Mouse (Mus musculus): ENCODE results near the gene Arhgap23.

Arhgap23 gene

GRCm38 (mm10) chr11:97532354-97532753, 117.0 kb downstream of the Arhgap23 start:
- no peak for DNase-seq (ENCODE audit: low read depth, low spot score)

- no peak for DNase-seq (ENCODE audit: low read depth, low spot score)
These were observed 117.7 kb downstream of the Arhgap23 start for GRCm38 (mm10) chr11:97532950-97533582.

GRCm38 (mm10) chr11:97533653-97534052, 118.3 kb downstream of the Arhgap23 start:
- no peak for DNase-seq (ENCODE audit: low read depth, low spot score)

GRCm38 (mm10) chr11:97534442-97535307, 119.3 kb downstream of the Arhgap23 start:
- DNase-seq (ENCODE audit: low read depth, low spot score), result no peak

- no peak for DNase-seq (ENCODE audit: low read depth, low spot score)
These were observed 119.9 kb downstream of the Arhgap23 start for GRCm38 (mm10) chr11:97535308-97535630.

- no peak for DNase-seq (ENCODE audit: low read depth, low spot score)
These were observed 120.3 kb downstream of the Arhgap23 start for GRCm38 (mm10) chr11:97535660-97536059.

GRCm38 (mm10) chr11:97536083-97536747, 120.9 kb downstream of the Arhgap23 start:
- DNase-seq (ENCODE audit: low read depth, low spot score), result no peak

- no peak for DNase-seq (ENCODE audit: low read depth, low spot score)
These were observed 121.7 kb downstream of the Arhgap23 start for GRCm38 (mm10) chr11:97536835-97537579.

- no peak for DNase-seq (ENCODE audit: low read depth, low spot score)
These were observed 122.3 kb downstream of the Arhgap23 start for GRCm38 (mm10) chr11:97537580-97538089.

GRCm38 (mm10) chr11:97539622-97540021, 124.3 kb downstream of the Arhgap23 start:
- no peak for DNase-seq (ENCODE audit: low read depth, low spot score)

GRCm38 (mm10) chr11:97540136-97540535, 124.8 kb downstream of the Arhgap23 start:
- no peak for DNase-seq (ENCODE audit: low read depth, low spot score)

- DNase-seq (ENCODE audit: low read depth, low spot score), result no peak
These were observed 125.3 kb downstream of the Arhgap23 start for GRCm38 (mm10) chr11:97540604-97541003.

- no peak for DNase-seq (ENCODE audit: low read depth, low spot score)
These were observed 127.1 kb downstream of the Arhgap23 start for GRCm38 (mm10) chr11:97542171-97543150.

- DNase-seq (ENCODE audit: low read depth, low spot score), result no peak
These were observed 127.9 kb downstream of the Arhgap23 start for GRCm38 (mm10) chr11:97543181-97543733.

GRCm38 (mm10) chr11:97543883-97544282, 128.6 kb downstream of the Arhgap23 start:
- DNase-seq (ENCODE audit: low read depth, low spot score), result no peak

- no peak for DNase-seq (ENCODE audit: low read depth, low spot score)
These were observed 130.7 kb downstream of the Arhgap23 start for GRCm38 (mm10) chr11:97545808-97546560.

- no peak for DNase-seq (ENCODE audit: low read depth, low spot score)
These were observed 131.6 kb downstream of the Arhgap23 start for GRCm38 (mm10) chr11:97546804-97547411.

- DNase-seq (ENCODE audit: low read depth, low spot score), result no peak
These were observed 132.8 kb downstream of the Arhgap23 start for GRCm38 (mm10) chr11:97547957-97548706.

Measured in embryo, embryonic 11.5 days (tissue).